Mouse (Mus musculus): Measurements from ENCODE around the gene Itga2b.

The Itga2b gene

GRCm38 (mm10) chr11:102435754-102436470, 34.0 kb downstream of the Itga2b start:
- DNase-seq, result no peak

GRCm38 (mm10) chr11:102434816-102435705, 34.9 kb downstream of the Itga2b start:
- no peak for DNase-seq

GRCm38 (mm10) chr11:102434406-102434805, 35.5 kb downstream of the Itga2b start:
- peak; percentile 85 for DNase-seq

GRCm38 (mm10) chr11:102433866-102434265, 36.1 kb downstream of the Itga2b start:
- DNase-seq, result no peak

- peak; percentile 60 for DNase-seq
Observed at GRCm38 (mm10) chr11:102432896-102433295, 37.0 kb downstream of the Itga2b start.

GRCm38 (mm10) chr11:102432115-102432843, 37.6 kb downstream of the Itga2b start:
- DNase-seq, result peak; percentile 70

- no peak for DNase-seq
Observed at GRCm38 (mm10) chr11:102431728-102432114, 38.2 kb downstream of the Itga2b start.

GRCm38 (mm10) chr11:102431018-102431645, 38.8 kb downstream of the Itga2b start:
- peak; percentile 78 for DNase-seq

- DNase-seq, result peak; percentile 98
Observed at GRCm38 (mm10) chr11:102430121-102431017, 39.6 kb downstream of the Itga2b start, which contains the start of gene Grn. Gene Grn (plus strand): TSS chr11:102430315.

GRCm38 (mm10) chr11:102429551-102429950, 40.4 kb downstream of the Itga2b start:
- DNase-seq, result no peak

- no peak for DNase-seq
Observed at GRCm38 (mm10) chr11:102428981-102429540, 40.9 kb downstream of the Itga2b start.

- DNase-seq, result no peak
Observed at GRCm38 (mm10) chr11:102425555-102426316, 44.2 kb downstream of the Itga2b start.

GRCm38 (mm10) chr11:102424666-102425065, 45.3 kb downstream of the Itga2b start:
- DNase-seq, result no peak

- no peak for DNase-seq
Observed at GRCm38 (mm10) chr11:102421559-102421958, 48.4 kb downstream of the Itga2b start.

- DNase-seq, result no peak
Observed at GRCm38 (mm10) chr11:102418887-102419286, 51.0 kb downstream of the Itga2b start.

GRCm38 (mm10) chr11:102417160-102417559, 52.8 kb downstream of the Itga2b start:
- no peak for DNase-seq

- no peak for DNase-seq
Observed at GRCm38 (mm10) chr11:102415034-102415802, 54.7 kb downstream of the Itga2b start.

GRCm38 (mm10) chr11:102413059-102413458, 56.9 kb downstream of the Itga2b start:
- no peak for DNase-seq

GRCm38 (mm10) chr11:102411704-102412103, 58.2 kb downstream of the Itga2b start:
- DNase-seq, result peak; percentile 92

- no peak for DNase-seq
Observed at GRCm38 (mm10) chr11:102411061-102411460, 58.9 kb downstream of the Itga2b start.

Measured in layer of hippocampus, adult 9-11 months (tissue).